Mouse (Mus musculus): ENCODE data around the gene Hes2. TPM values are rescaled to one million over a fixed set of nuclear protein-coding genes. Genes with fewer than 3 reads are reported as not detected.
A peak's percentile ranks its signal among the peaks of the same experiment; 100 is the strongest.

Gene Hes2
- total RNA-seq, 2 experiments from 2014 or later: not detected

DNA sequence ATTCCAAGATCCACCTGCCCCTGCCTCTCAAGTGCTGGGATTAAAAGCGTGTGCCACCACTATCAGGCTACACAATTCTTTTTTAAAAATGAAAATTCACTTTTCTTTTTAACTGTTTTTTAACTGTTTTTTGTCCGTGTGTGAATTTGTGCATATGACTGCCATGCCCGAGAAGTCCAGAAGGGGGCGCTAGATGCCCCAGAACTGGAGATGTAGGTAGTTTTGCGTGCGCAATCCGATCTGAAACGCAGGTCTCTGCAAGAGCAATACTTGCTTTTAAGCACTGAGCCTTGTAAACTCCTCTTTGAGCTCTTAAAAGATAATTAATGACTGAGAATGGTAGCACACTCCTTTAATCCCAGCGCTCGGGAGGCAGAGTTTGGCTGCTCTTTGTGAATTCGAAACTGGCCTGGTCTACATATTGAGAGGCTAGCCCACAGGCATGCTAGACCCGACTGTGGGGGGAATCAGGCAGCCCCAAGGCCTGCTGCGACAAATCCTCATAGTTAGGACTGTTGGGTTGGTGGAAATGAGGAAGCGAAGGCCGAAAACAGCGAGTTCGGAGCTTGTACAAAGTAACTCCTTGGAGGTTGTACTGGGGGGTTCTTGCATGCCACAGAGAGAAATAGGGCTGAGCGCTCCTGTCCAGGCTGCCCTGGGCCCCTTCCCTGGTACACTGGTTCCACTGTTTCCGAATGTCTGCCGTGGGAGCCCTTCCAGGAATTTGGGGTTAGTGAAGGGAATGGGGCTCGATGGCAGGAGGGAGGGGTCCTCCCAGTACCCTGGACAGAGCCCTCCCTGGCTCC lies 685 bp upstream of the Hes2 start:
- DNase-seq (ENCODE audit: extremely low spot score in 1 of 2, low spot score in 1 of 2): peak in 1 of 2 experiments; percentile 67

DNA sequence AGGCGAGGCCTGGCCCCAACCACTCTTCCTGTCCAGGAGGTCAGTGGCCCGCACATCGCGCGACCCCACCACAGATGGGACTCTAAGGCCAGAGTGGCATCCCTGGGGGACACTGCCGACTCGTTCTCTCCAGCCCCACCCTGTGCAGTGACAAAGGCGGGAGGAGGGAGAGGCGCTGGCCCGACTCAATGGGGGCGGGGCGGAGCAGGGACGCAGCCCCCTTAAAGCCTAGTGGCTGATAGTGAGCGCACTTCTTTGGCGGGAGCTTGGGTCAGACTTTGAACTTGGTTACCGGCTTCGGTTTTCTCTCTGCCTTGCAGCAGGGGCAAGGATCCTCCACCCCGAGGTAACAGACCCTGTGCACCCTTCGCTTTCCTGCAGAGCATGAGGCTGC lies 615 bp downstream of the Hes2 start:
- no peak for DNase-seq (ENCODE audit: extremely low spot score in 1 of 2, low spot score in 1 of 2)

DNA sequence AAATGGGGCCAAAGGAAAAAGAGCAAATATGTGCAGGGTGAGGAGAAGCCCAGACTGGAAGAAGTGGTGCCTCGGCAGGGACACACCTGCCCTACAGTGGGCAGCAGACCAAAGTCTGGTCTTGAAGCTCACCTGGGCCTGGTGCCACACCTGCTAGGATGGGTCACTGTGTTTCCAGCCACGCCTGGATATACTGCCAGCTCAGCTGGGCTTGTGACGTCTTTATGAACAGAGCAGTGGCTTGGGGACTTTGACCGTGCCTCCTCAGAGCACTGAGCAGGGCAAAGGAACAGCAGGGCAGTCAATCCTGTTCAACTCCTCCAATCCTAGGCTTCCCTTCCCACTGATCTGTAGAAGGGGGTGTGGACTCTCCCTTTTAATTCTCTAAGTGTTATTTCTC lies 2.1 kb downstream of the Hes2 start:
- DNase-seq (ENCODE audit: extremely low spot score in 1 of 2, low spot score in 1 of 2): no peak

DNA sequence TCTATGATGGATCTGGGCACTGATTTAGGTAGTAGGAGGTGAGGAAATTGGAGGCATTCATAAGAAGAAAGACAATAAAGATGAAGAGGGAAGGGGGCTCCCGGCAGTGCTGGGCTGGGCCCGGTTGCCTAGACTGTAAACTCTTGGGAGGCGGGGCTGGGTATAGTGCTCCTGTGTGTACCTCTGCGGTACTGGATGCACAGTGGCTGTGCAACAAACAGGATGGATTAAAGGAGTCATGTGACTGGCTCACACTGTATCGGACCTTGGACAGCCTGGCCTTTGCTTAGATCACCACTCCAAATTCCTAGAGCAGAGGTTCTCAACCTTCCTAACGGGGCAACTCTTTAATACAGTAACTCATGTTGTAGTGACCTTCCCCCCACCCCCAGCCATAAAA lies 2.9 kb downstream of the Hes2 start:
- DNase-seq (ENCODE audit: extremely low spot score in 1 of 2, low spot score in 1 of 2): no peak

DNA sequence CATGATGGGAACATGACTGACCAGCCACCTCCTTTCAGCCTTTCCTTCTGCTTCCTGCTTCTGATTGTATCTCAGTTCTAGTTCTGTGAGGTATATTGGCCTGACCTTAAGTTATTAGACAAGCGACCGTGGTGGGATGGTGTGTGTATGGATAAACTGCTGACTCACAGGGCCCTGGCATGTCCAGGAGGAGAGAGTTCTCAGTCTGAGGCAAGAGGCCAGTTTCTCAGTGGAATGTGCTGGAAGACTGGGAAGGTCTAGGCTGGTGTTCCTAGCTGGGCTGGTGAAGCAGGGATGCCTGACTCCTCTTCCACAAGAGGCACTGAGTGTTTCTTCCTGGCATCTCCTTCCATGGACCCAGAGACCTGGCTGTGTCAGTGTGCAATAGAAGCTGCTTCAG lies 4.1 kb downstream of the Hes2 start:
- DNase-seq (ENCODE audit: extremely low spot score in 1 of 2, low spot score in 1 of 2): no peak

DNA sequence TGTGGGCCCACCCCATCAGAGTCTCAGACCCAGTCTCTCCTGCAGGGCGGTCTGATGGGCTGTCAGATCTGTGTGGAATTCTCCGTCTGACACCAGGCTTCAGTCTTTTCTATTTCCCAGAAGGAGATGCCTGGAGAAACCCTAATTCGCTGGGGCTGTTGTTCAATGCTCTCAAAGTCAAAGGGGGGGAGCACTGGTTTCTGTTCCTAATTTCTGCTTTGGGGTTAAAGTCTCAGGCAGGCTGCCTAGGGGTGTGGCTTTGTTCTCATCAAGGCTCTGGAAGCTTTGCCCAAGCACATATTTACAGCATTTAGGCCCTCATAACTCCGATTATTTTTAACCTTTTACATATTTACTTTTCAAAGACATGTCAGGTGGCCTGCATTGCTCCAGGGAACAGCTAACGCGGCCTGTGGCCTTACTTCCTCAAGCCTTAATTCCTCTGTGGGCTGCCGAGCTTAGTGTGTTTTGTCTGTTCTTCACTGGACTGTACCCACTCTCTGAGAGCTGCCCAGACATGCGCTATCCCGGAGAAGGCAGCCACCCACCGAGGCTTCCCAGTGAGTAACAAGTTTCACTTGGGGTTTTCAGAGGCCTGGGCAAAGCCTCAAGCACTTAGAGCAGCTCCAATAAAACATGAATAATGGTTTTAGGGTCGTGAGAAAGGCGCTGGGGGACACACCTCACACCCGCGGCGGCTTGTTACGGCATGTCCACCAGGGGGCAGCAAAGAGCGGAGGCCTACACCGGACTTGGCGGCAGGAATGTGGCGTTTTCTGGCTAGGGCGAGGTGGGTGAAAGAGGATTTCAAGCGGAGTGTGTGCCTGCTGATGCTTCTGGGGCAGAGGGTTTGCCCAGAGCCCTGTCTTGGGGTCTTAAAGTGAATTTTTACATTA lies 6.6 kb downstream of the Hes2 start:
- peak; percentile 61 to 91 for DNase-seq (ENCODE audit: extremely low spot score in 1 of 2, low spot score in 1 of 2)

DNA sequence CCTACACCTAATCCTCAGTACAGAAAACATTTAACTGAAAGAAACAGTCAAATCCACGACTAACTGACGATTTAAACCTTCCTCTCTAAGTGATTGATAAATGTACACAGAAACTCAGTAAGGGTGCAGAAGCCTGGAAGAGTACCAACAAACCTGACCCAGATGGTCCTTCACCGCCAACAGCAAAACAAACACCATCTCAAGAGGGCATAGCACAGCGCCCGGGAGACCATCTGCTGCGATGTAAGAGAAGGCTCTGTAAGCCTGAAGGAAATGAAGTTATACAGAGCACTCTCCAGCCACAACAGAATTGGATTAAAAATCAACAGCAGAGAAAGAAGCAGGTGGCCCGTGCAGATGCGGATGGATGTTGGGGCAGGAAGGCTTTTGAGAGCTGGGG lies 9.4 kb downstream of the Hes2 start:
- no peak for DNase-seq (ENCODE audit: extremely low spot score in 1 of 2, low spot score in 1 of 2)

DNA sequence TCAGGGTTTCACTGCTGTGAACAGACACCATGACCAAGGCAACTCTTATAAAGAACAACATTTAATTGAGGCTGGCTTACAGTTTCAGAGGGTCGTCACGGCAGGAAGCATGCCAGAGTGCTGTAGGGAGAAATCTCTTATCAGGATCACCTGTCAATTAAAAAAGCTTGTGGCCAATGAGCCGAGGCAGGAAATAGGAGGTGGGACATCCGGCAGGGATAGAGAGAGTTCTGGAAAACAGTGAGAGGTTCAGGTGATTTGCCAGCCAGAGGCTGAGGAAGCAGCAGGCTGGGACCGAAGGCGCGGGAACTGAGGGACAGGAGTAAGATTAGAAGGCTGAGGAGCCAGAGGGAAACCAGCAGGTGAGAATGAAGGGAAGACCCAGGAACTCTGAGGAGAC lies 10.4 kb downstream of the Hes2 start:
- DNase-seq (ENCODE audit: extremely low spot score in 1 of 2, low spot score in 1 of 2): no peak

DNA sequence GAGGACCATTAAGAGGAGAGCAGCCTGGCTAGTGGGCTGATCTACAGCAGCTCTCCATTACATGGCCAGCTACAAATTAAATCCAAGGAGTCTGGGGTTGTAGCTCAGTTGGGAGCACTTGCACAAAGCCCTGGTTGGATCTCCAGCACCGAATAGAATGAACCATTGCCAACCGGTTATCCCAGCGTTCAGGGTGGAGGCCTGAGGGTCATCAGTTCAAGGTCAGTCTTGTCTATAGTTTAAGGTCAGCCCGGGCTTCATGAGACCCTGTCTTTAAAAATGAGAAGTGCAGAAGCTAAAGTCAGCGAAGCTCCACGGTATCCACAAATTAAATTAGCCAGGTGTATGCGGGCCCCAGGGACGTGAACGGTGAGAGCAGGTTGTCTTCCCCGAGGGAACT lies 11.6 kb downstream of the Hes2 start:
- no peak for DNase-seq (ENCODE audit: extremely low spot score in 1 of 2, low spot score in 1 of 2)

DNA sequence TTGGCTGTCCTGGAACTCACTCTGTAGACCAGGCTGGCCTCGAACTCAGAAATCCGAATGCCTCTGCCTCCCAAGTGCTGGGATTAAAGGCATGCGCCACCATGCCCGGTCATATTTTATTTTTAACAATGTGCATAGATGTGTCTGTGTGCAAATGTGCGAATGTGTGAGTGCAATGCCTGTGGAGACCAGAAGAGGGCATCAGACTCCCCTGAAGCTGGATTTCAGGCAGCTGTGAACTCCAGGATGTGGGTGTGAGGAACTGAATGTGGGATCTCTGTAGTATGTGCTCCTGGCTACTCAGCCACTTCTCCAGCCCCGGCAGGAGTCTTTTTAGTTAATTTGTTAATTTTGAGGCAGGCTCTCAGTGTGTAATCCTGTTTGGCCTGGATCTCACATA lies 12.9 kb downstream of the Hes2 start:
- DNase-seq (ENCODE audit: extremely low spot score in 1 of 2, low spot score in 1 of 2): no peak

DNA sequence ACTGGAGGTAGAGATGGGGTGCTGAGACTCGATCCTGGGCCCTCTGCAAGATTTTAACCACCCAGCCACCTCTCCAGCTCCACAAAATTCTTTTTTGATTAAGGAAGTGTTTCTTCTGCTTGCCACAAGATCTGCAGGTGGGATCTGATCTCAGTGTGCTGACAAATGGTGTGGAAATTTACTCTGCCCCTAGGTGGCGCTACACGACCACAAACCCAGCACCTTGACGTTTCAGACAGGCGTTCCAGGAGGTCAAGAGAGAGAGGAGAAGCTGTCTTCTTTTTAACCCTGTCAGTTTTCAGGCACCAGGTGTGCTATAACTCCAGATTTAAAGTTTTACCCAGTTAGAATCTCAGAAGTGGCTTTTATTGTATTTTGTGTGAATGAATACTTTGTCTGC lies 14.4 kb downstream of the Hes2 start:
- DNase-seq (ENCODE audit: extremely low spot score in 1 of 2, low spot score in 1 of 2): peak; percentile 84 to 96

DNA sequence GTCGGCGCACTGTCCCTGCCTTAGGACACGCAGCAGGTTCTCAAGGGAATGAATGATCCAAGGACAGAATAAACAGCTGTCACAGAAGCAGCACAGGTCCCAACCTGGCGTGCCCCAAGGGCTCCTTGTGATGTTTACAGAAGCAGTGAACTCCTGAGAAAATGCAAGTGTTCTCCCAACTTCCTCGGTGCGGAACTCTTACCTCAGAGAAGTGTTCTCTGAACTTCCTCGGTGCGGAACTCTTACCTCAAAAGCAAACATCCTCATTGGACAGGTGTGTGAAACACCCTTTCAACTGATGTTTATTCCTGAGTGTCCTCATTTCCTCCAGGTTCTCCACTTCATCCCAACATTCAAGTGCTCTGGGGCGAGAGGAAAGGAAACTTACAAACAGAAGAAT lies 15.3 kb downstream of the Hes2 start:
- DNase-seq (ENCODE audit: extremely low spot score in 1 of 2, low spot score in 1 of 2): no peak

DNA sequence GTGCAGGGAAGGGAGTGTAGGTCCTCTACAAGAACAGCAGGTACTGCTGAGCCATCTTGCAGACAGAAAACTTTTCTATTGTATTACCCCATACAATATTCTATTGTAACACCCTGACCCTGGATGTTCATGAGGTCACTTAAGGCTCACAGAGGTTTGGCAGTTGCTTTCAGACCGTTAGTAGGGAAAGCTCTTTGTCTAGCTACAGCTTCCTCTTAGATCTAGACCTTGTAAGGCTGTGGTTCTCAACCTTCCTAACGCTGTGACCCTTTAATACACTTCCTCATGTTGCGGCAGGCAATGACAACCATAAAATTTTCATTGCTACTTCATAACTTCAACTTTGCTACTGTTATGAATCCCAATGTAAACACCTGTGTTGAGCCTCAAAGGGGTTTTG lies 18.0 kb downstream of the Hes2 start:
- no peak for DNase-seq (ENCODE audit: extremely low spot score in 1 of 2, low spot score in 1 of 2)

DNA sequence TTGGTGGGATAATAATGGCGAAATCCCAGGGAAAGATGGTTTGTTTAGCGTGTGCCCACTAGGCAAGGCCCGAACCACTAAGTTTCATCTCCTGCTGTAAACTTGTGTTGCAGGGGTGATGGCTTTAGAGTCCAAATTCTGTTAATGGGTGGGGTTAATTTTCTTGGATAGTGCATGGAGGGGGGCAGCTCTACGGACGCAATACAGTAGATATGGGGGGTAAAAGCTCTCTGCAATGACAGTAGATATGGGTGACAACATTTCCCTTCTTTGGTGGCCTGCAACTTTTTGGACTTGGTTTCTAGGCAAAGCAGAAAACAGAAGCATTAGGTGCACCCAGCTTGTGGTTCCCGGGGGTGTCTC lies 18.5 kb downstream of the Hes2 start:
- no peak for DNase-seq (ENCODE audit: extremely low spot score in 1 of 2, low spot score in 1 of 2)

DNA sequence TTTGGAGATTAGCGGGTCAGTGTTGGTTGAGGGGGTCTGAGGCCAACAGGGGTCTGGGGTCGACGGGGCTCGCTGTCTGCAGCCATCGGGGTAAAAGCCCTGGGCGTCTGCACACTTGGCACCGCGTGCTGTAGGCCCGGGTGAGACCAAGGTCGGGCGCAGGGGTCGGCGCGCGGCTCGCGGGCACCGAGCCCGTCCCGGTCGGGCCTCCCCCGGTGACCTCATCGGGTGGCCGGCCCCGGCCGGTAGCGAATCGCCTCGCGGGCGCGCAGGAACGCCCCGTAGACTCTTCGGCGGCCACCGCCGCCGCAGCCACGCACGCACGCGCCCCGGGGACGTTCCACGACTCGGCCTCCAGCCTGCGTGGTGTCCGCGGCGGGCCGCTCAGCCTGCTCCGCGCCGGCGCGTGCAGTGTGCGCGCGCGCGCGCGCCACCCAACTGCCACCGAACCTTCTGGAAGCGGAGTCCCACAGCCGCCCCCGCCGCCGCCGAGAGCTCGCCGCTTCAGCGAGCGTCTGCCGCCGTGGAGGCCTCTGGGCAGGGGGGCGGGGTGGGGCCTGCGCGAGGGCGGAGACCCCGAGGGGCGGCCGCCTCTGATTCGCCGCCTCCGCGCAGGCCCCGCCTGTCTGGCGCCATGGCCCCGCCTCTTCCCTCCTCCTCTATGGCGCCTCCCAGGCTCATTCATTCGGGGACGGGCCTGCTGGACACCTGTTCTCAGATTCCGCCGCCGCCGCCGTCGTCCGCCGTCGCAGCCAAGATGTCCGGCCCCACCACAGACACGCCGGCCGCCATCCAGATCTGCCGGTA lies 19.1 kb downstream of the Hes2 start, which contains the start of gene Acot7:
Acot7 (plus strand) TSS at position 598 of the 807 bp plus-strand sequence.
- DNase-seq (ENCODE audit: extremely low spot score in 1 of 2, low spot score in 1 of 2): peak; percentile 81 to 82

DNA sequence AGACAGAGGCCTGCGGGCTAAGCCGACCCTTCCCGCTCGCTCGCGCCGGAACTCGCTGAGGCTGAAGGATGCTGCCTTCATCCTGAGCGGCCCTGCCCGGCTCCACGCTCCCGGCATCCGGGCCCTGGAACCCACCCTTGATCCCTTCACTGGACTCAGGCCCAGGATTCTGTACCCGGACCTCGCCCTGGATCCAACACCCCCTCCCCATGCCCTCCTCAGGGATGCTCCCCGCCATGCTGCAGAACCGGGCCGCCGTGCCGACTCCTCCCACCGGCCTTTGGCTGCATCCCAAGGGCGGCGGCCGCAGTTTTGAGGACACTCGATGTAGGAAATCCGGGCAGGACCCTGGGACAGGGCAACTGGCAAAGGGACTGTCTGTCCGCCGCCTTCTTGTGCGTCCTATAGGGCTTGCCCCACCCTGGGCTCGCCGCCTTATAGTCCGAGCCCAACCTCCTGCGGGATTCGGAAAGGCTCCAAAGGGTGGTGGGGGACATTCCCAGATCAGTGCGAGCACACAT lies 19.7 kb downstream of the Hes2 start:
- peak in 1 of 2 experiments; percentile 43 for DNase-seq (ENCODE audit: extremely low spot score in 1 of 2, low spot score in 1 of 2)

DNA sequence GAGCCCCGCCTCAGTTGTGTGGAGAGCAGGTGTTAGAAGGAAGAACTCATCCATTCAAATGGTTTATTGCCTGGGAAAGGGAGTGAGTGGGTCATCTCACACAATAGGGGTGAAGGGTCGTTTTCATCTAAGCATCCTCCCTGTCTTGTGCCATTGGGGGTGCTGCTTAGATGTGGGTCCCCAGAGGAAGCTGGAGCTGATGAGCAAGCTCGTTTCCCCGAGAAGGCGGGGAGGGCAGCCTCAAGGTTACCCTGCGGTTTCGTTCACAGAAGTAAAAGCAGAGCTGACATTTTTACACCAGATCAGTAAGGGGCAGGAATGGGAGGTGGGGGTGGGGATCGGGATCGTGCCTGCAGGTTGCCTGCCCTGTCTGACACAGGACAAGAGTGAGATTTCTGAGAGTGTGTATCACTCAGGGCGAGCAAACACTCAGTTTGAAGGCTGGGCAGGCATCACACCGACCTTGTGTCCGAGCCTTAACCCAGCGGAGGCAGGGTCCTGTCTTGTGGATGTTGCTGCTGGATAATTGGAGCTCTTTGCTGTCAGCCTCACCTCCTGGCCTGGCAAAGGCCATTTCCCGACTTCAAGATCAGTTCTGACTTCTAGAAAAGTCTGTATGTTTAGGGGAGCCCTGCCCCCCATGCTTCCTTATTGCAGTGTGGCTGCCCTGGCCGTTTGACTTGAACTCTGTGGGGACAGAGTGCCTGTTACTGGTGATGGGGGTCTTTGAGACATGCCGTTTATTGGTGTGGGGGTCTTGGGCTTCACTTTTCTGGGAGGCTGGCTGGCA lies 20.4 kb downstream of the Hes2 start:
- no peak for DNase-seq (ENCODE audit: extremely low spot score in 1 of 2, low spot score in 1 of 2)

DNA sequence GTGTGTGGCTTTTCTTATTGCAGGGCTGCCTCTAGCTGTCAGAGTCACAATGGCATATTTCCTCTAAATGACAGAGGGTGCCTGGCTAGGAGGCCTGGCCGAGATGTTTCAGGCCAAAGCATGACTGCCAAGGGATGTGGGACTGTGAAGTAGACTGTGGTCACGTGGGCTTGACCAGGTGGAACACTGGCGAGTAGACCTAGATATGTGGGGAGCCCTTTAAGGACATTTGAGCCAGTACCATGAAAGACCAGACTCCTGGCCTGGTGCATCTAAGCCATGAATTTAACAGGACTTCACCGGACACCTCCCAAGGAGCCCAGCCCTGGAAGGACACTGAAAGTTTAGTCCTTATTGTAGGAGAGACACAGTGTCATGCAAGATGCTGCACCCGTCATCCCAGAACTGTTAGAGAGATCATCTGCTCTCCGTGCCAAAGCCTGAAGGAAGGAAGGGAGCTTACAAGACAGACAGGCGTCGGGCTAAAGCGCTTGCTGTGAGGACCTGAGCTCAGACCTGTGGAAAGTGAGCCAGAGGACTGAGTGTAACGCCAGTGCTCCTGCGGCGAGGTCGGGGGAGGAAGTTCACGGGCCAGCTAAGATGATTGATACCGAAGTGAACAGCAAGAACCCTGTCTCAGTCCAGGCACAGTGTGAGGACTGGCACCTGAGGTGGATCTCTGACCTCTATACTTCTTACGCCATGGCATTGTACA lies 21.4 kb downstream of the Hes2 start:
- no peak for DNase-seq (ENCODE audit: extremely low spot score in 1 of 2, low spot score in 1 of 2)

DNA sequence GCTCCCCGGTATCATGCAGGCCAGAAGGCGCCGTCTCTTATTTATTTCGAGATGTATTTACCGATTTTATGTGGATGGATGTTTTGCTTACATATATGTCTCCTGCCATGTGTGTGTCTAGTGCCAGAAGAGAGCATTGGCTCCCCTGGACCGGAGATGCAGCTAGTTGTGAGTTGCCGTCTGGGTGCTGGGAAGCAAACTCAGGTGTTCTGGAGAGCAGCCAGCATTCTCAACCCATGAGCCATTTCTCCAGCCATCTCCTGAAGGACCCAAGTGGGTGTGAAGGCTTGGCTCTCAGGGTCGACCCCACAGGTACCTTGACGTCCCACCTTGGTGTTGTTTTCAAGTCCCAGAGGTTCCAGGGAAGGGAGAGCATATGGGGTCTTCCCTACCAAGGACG lies 23.5 kb downstream of the Hes2 start:
- DNase-seq (ENCODE audit: extremely low spot score in 1 of 2, low spot score in 1 of 2): no peak

Measured in layer of hippocampus, postnatal 25 days (tissue).